Mouse (Mus musculus) layer of hippocampus, adult 18-20 months (tissue): ENCODE results near the gene Syne1. TPM values are rescaled to one million over a fixed set of nuclear protein-coding genes. Genes with fewer than 3 reads are reported as not detected.

Source experiments
- DNase-seq, 2 experiments: peaks; one replicate each; pipeline ENCODE4 v3.0.0; 2022; ENCODE audit warnings: low spot score in 2 of 2
- total RNA-seq, 2 experiments: library from RNA; stranded (reverse); gene quantifications; 2 replicates each; pipeline ENCODE4 v1.2.3; 2021

The Syne1 gene
- total RNA-seq, 2 experiments from 2014 or later: 296 to 313 TPM

DNA sequence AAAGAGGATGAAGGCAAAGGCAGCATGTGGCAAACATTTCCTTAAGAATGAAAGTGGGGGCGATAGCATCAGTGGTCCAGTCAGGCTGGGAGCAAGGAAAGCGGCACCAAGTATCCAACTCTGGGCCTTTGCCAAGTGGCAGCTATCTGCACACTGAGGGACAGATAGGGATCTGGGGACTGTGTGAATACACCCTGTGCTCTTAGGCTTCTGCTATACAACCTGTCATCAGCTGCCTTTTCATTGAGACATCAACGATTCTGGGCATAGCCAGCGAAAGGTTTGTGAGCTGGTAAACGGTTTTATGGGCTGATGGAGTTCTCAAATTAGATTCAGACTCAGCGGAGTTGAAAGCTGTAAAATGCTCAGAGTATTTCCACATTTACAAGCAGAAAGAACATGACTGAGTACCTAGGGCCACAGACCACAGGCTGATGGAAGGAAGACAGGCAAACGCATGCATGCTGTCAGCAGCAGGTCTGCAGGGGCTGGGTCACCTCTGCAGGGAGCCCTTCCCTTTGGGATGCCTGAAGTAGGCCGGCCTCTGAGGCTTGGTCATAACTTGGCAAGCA, 542.4 kb downstream of the Syne1 start:
- no peak for DNase-seq

DNA sequence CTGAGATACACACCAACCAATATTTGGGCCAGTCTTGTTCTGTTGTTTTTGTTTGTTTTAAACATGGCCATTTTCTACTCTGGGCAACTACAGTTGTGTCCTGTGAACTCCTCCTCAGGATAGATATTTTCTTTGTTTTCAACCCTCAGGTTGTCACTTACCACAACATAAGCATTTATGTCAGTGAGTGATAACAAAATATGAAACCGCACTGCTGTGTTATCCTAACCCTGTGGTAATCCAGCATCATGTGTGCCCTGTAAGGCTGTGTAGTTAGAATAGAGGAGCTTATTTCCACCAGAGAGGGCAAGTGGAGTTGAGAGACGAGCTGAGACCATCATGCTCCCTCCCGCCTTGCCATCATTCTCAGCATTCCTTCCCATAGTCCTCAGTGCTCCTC, 554.7 kb downstream of the Syne1 start:
- no peak for DNase-seq

DNA sequence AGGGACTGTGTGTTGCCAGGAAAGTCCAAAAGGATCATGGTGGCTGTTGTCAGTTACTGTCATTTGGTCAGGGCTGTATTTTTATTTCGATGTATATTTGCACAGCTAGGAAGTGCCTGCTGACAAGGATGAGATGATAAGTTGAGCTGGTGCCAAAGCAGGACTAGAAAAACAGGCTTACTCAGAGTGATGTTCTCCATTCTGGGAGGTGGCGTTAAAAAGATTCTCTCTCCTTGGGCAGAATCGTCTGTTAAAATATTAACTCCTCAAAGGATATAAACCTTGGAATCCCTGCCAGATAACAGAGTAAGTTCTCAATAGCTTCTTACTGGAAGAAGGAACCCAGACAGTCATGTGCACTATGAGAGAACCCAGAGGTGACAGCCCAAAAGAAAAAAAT, 557.5 kb downstream of the Syne1 start:
- DNase-seq: peak in 1 of 2 experiments; percentile 6

DNA sequence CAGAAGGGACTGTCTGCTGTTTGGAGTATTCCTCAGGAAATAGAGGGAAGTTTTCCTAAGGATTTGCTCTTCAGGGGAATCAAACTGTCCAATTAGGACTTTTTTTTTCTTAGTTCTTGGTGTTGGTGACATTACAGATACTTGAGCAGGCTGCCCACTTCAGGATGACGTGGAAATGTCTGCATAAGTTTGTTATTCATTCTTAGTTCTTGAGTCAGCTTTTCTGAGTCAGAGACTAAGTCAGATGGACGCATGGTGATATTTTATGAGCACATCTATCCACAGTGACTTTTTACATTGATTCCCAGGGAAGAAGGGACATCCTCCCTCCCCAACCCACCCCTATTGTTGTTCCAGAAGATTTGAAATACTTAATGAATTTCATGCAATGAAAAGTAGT, 567.4 kb downstream of the Syne1 start:
- DNase-seq: no peak

DNA sequence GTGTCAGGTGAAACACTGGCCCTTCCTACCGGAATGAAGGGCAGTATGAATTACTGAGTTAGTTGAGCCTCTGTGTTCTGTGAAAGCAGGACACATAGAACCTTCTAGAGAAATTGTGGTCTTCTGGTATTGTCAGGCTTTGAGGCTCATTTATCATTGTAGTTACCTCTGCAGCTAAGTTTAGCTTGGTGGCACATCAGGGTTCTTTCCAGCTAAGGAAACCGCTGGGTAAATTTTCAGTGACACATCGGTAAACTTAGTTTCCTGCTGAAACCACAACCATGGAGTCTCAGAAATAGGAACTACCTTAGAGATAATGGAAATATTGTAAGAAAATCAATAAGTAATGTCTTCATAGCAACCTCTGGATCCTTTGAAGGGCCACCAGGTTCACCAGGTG, 573.9 kb downstream of the Syne1 start:
- DNase-seq: no peak

DNA sequence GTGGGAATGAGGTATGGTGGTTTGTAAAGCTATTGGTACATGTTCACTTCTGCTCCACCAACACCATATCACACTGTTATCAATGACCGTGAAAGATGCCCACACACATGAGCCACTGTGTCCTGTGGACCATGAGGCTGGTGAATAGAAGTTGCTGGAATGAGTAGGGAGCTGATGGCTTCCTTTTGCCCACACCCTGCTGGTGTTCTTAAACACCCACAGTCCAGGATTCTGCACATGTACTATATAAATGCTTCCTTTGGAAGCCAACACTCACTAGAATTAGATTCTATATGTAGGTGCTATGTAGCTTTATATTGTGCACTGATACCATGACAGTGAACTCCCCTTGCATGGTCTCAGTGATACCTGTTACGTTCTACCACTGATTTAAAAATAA, 574.7 kb downstream of the Syne1 start:
- DNase-seq: no peak

DNA sequence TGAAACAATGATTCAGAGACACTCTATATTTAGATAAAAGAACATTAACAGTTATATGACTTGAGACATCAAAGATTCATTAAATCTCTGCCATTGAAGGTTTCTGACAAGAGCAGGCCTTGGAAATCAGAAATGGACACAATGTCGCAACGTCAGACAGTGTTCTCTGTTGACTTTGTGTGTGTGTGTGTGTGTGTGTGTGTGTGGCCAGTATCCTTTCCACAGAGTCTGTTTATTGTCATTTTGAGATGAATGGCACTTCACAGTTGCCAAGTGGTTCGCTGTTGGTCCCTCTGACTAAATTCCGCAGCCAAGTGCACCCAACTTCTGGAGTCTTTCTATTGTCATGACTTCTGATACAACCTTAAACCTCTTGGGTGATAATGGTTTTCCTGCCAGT, 577.0 kb downstream of the Syne1 start:
- DNase-seq: no peak

DNA sequence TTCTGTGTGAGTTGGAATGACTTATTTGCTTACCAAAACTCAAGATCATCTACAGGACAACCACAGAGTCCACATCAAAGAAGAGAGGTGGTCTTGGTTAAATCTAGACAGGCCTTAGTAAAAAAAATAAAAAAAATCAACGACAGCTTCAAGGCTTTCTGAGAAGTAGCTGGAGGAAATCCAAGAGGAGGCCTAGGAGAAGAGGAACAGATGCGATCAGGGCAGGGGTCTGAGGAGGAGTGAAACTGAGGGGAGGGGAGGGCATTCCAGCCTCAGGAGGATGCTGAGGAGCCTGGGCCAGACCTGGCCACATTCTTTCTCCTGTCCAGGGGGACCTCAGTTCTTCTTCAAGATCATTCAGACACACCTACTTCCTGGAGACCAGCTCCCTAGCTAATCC, 579.3 kb downstream of the Syne1 start:
- no peak for DNase-seq

DNA sequence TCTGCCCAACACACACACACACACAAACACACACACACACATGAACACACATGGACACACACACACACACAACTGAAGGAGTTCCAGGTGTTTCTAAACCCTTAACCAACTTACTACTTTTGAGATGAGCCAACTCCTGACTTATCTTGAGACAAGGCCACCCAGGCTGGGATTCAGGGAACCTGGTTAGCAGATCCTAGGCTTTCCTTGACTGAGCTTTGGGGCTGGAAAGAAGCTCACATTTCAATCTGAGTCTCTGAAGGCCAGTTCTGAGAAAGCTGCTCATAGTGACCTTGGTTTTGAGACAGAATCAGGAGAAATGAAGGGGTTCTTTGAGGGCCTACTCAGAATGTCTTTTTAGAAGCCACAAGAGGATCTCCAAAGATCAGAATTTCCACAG, 579.7 kb downstream of the Syne1 start:
- DNase-seq: no peak

DNA sequence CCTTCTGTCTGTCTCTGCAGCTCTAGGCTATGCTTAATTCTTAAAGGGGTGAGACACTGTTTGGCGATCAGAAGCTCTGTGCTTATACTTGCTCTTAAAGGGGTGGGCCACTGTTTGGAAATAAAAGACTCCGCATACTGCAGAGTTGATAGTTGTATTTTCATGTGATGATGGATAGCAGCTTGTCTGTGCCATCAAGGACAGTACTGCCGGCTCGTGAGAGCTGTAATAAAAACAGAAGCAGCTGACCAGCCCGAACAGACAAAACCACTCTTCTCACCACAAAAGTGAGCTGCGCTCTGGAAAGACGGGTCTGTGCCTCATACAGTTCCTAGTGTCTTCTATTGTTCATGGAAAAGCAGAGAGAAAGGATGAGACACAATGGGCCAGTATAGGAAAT, 580.1 kb downstream of the Syne1 start:
- no peak for DNase-seq

Other genes with a start within 250 kb of the Syne1 start
- under 1 TPM; 0.15 to 0.25 TPM for gene Myct1, start 42.3 kb upstream of the Syne1 start, total RNA-seq
- gene Vip, start 87.7 kb upstream of the Syne1 start, total RNA-seq: 10 to 100 TPM; 14.0 to 18.6 TPM